Mouse (Mus musculus) left cerebral cortex, postnatal 10 days (tissue): Measurements from ENCODE around the gene Nelfb. TPM values are rescaled to one million over a fixed set of nuclear protein-coding genes. Genes with fewer than 3 reads are reported as not detected.
A peak's percentile ranks its signal among the peaks of the same experiment; 100 is the strongest.

Experiments
- DNase-seq, 2 experiments: peaks; one replicate each; pipeline ENCODE4 v3.0.0; 2021 to 2022; ENCODE audit warnings: low spot score in 2 of 2, mixed read lengths in 1 of 2; ENCODE audit errors: extremely low spot score in 1 of 2
- intact Hi-C: fragments of 180-260 bp; cut with DNase I; formaldehyde crosslinking; loops from one replicate; pipeline ENCODE4 v1.15.1; 2025
- total RNA-seq, 2 experiments: library from RNA; stranded (reverse); gene quantifications; 2 replicates each; pipeline ENCODE4 v1.2.3; 2021

Nelfb gene
- total RNA-seq, 2 experiments from 2014 or later, result 51.1 to 56.9 TPM

- intact Hi-C loops, result no loop called here
- DNase-seq, result peak; percentile 46 to 91
These were observed 43.2 kb downstream of the Nelfb start for GRCm38 (mm10) chr2:25167919-25168664.

- DNase-seq, result no peak
These were observed 43.8 kb downstream of the Nelfb start for GRCm38 (mm10) chr2:25167481-25167880.

GRCm38 (mm10) chr2:25157655-25158054 is 53.6 kb downstream of the Nelfb start:
- DNase-seq, result no peak
- intact Hi-C loops, result no loop called here

More at GRCm38 (mm10) chr2:25167481-25167880, 43.8 kb downstream of the Nelfb start:
- intact Hi-C loops, result no loop called here

DNA sequence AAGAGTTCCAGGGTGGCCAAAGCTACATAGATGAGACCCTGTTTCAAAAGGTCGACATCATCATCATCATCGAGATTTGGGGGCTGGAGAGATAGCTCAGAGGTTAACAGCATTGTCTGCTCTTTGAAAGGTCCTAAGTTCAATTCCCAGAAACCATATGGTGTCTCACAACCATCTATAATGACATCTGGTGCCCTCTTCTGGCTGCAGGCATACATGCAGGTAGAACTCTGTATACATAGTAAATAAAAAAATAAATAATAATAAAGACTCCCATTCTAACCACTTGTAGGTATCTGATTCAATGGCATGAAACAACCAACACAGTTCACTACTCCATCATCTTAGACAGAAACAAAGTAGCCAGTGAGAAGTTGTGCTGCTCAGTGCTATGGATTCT is 54.3 kb downstream of the Nelfb start:
- intact Hi-C loops, result no loop called here
- no peak for DNase-seq

GRCm38 (mm10) chr2:25156177-25156576 is 55.1 kb downstream of the Nelfb start:
- DNase-seq, result no peak
- intact Hi-C loops, result no loop called here

DNA sequence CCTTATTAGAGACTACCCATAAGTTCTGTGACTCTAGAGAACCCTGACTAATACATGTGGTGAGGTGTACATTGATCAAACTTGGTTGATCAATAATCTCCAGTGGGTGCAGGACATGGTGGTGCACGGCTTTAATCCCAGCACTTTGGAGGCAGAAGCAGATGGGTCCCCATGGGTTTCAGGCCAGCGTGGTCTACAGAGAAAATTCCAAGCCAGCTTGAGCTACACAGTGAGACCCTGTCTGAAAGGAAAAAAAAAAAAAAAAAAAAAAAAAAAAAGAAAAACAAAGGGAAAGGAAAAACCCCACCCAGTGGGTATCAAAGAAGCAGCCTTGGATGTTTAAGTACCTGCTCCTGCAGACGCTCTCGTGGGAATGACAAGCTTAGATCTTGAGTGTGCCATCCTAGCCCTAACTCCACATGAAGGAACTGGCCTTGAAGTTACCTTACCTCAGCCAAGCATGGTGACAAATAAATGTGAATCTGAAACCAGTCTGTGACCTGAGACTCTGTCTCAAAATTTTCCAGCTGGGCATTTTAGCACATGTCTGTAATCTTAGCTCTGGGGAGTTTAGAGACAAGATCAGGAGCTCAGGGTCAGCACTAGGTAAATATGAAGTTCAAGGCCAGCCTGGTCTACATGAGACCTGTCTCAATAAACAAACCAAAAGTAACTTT is 59.9 kb downstream of the Nelfb start:
- no peak for DNase-seq
- intact Hi-C loops, result no loop called here

Other genes starting within 250 kb of the Nelfb start
- gene Dph7, start 249.1 kb downstream of the Nelfb start, total RNA-seq, result 10 to 100 TPM; 35.0 to 35.1 TPM
- gene Mrpl41, start 236.4 kb downstream of the Nelfb start, total RNA-seq, result 10 to 100 TPM; 83.8 to 84.2 TPM
- gene Pnpla7, start 235.5 kb downstream of the Nelfb start, total RNA-seq, result 10 to 100 TPM in 1 of 2 experiments, 1 to 10 TPM in 1; 8.7 to 12.3 TPM
- 100 to 1,000 TPM; 566 to 585 TPM for gene Nsmf, start 157.1 kb downstream of the Nelfb start, total RNA-seq
- not detected for gene Entpd8, start 131.2 kb downstream of the Nelfb start, total RNA-seq
- gene Noxa1, start 116.3 kb downstream of the Nelfb start, total RNA-seq, result not detected
- 10 to 100 TPM; 34.5 to 41.9 TPM for gene Nrarp, start 30.7 kb downstream of the Nelfb start, total RNA-seq
- 1 to 10 TPM; 1.8 to 1.9 TPM for gene Tor4a, start 14.6 kb downstream of the Nelfb start, total RNA-seq
- gene Stpg3, start 3.1 kb upstream of the Nelfb start, total RNA-seq, result not detected
- gene Fam166a, start 7.3 kb upstream of the Nelfb start, total RNA-seq, result not detected
- gene Tubb4b, start 13.2 kb upstream of the Nelfb start, total RNA-seq, result 100 to 1,000 TPM; 484 to 492 TPM
- gene Slc34a3, start 22.9 kb upstream of the Nelfb start, total RNA-seq, result not detected
- gene Rnf224, start 25.3 kb upstream of the Nelfb start, total RNA-seq, result not detected
- gene Rnf208, start 30.8 kb upstream of the Nelfb start, total RNA-seq, result 100 to 1,000 TPM; 229 to 231 TPM
- gene Cysrt1, start 31.0 kb upstream of the Nelfb start, total RNA-seq, result not detected
- gene AL732309.1, start 35.4 kb upstream of the Nelfb start, total RNA-seq, result 1 to 10 TPM in 1 of 2 experiments, not detected in 1; 2.4 TPM
- 10 to 100 TPM; 30.5 to 31.4 TPM for gene Tmem203, start 44.0 kb upstream of the Nelfb start, total RNA-seq
- 10 to 100 TPM; 10.8 to 14.6 TPM for gene Tprn, start 51.1 kb upstream of the Nelfb start, total RNA-seq
- 10 to 100 TPM; 72.1 to 81.0 TPM for gene Ssna1, start 60.9 kb upstream of the Nelfb start, total RNA-seq
- 10 to 100 TPM; 79.7 to 85.1 TPM for gene Anapc2, start 61.0 kb upstream of the Nelfb start, total RNA-seq
- gene Tmem210, start 76.7 kb upstream of the Nelfb start, total RNA-seq, result not detected
- gene Lrrc26, start 78.4 kb upstream of the Nelfb start, total RNA-seq, result not detected
- gene Grin1, start 107.7 kb upstream of the Nelfb start, total RNA-seq, result 100 to 1,000 TPM; 386 to 400 TPM
- 10 to 100 TPM; 57.6 to 64.0 TPM for gene Man1b1, start 120.8 kb upstream of the Nelfb start, total RNA-seq
- gene Dpp7, start 144.9 kb upstream of the Nelfb start, total RNA-seq, result 10 to 100 TPM; 24.7 to 28.5 TPM
- 10 to 100 TPM in 1 of 2 experiments, 1 to 10 TPM in 1; 6.3 to 12.1 TPM for gene Uap1l1, start 154.2 kb upstream of the Nelfb start, total RNA-seq
- gene Sapcd2, start 160.8 kb upstream of the Nelfb start, total RNA-seq, result 1 to 10 TPM; 9.6 to 9.9 TPM
- 10 to 100 TPM; 12.2 to 15.6 TPM for gene Entpd2, start 184.4 kb upstream of the Nelfb start, total RNA-seq
- 100 to 1,000 TPM; 401 to 408 TPM for gene Npdc1, start 187.9 kb upstream of the Nelfb start, total RNA-seq
- gene Fut7, start 211.8 kb upstream of the Nelfb start, total RNA-seq, result under 1 TPM; 0.22 to 0.41 TPM
- 100 to 1,000 TPM; 113 to 121 TPM for gene Abca2, start 217.2 kb upstream of the Nelfb start, total RNA-seq
- gene Clic3, start 245.3 kb upstream of the Nelfb start, total RNA-seq, result under 1 TPM in 1 of 2 experiments, not detected in 1; 0.87 TPM
- 10 to 100 TPM; 72.0 to 79.5 TPM for gene Paxx, start 249.6 kb upstream of the Nelfb start, total RNA-seq